Mouse (Mus musculus): ENCODE data around the gene Rpl36a. TPM values are rescaled to one million over a fixed set of nuclear protein-coding genes. Genes with fewer than 3 reads are reported as not detected.

The Rpl36a gene
- polyA plus RNA-seq, 1 experiment from 2014 or later = 276 TPM

GRCm38 (mm10) chrX:134577896-134578295, 7.6 kb upstream of the Rpl36a start:
- H3K36me3 ChIP-seq = no peaks in the 10 kb centered on the region
- ATAC-seq (ENCODE audit: low FRiP score) = no peak
- no peak overlapping the region for H3K9ac ChIP-seq
- WGBS = 91% methylated on average over 4 of the region's 4 CpGs
- no peak overlapping the region for H3K27ac ChIP-seq
- H3K27me3 ChIP-seq = no peaks in the 10 kb centered on the region
- no peak overlapping the region for H3K4me2 ChIP-seq (replicated peaks)
- H3K4me3 ChIP-seq = no peak overlapping the region
- no peaks in the 10 kb centered on the region for H3K4me1 ChIP-seq
- no peaks in the 10 kb centered on the region for H3K9me3 ChIP-seq (replicated peaks)

DNA sequence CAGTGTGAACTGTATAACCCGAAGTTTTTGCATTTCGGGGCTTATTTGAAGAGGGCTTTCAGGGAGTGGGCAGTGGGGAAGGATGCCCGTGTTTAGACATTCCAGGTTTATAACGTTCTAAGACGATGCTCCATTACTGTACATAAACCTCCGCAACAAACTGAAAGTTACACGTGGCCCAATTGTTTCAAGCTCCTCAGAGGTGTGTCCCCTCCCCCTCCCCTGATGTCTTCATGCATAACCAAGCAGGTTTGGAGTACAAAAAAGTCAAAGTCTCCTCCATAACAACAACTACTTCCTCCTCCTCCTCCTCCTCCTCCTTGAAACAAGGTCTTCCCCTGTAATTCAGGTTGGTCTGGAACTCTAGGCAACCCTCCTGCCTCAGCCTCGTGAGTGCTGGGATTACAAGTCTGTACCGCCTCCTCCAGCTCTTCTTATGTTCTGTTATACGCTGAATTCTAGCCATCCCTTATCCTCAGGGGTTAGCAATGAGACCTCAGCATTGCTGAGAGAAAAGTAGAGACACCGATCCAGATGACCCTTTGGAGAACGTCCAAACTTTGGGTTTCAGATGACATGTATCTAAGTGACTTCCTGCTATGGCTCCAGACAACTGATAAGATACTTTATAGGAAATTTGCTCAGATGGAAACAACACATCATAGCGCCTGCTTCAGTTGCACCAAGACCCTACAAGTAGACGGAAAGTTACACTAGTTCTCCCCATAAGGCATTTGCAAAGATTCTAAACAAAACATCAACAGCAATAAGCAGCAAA, 4.7 kb upstream of the Rpl36a start:
- H3K4me3 ChIP-seq = no peak overlapping the region
- H3K27ac ChIP-seq = no peak overlapping the region
- H3K9ac ChIP-seq = no peak overlapping the region
- ATAC-seq (ENCODE audit: low FRiP score) = no peak
- WGBS = 86% methylated on average over 14 of the region's 14 CpGs
- H3K36me3 ChIP-seq = no peaks in the 10 kb centered on the region
- no peak overlapping the region for H3K4me2 ChIP-seq (replicated peaks)
- H3K27me3 ChIP-seq = no peaks in the 10 kb centered on the region
- H3K4me1 ChIP-seq = no peaks in the 10 kb centered on the region
- H3K9me3 ChIP-seq (replicated peaks) = no peaks in the 10 kb centered on the region

GRCm38 (mm10) chrX:134582270-134582669, 3.2 kb upstream of the Rpl36a start:
- Histone ChIP-seq H3K9ac (no peak overlapping the region), H3K4me3 (no peak overlapping the region), H3K9me3 (replicated peaks) (no peaks in the 10 kb centered on the region), H3K4me2 (replicated peaks) (no peak overlapping the region), H3K27me3 (no peaks in the 10 kb centered on the region), H3K27ac (no peak overlapping the region), H3K4me1 (0 out of 2 replicates have a peak, but pooled peaks cover 5% of the 10 kb centered on the region), H3K36me3 (no peaks in the 10 kb centered on the region)
- WGBS = 84% methylated on average over 11 of the region's 11 CpGs
- ATAC-seq (ENCODE audit: low FRiP score) = no peak

GRCm38 (mm10) chrX:134582888-134583669, 2.4 kb upstream of the Rpl36a start, which contains the start of gene Btk:
Gene Btk, minus strand, starts transcription at chrX:134583570.
- Histone ChIP-seq H3K9me3 (replicated peaks) (no peaks in the 10 kb centered on the region), H3K27ac (no peak within 1 kb of the TSS), H3K27me3 (no peaks in the 10 kb centered on the region), H3K36me3 (no peaks in the 10 kb centered on the region), H3K4me2 (replicated peaks) (no peak within 1 kb of the TSS), H3K4me3 (no peak within 1 kb of the TSS), H3K9ac (no peak within 1 kb of the TSS), H3K4me1 (0 out of 2 replicates have a peak, but pooled peaks cover 5% of the 10 kb centered on the region)
- no peak for ATAC-seq (ENCODE audit: low FRiP score)
- WGBS = 79% methylated on average over 11 of the region's 11 CpGs

GRCm38 (mm10) chrX:134586447-134586846, 993 bp downstream of the Rpl36a start:
- no peak overlapping the region for H3K27ac ChIP-seq
- H3K4me2 ChIP-seq (replicated peaks) = peak overlapping the region; percentile 58
- H3K36me3 ChIP-seq = peaks cover 7% of the 10 kb centered on the region; the same call in 1 of the 2 replicates
- 0 out of 2 replicates have a peak, but pooled peaks cover 5% of the 10 kb centered on the region for H3K4me1 ChIP-seq
- 40% methylated on average over 8 of the region's 8 CpGs for WGBS
- H3K4me3 ChIP-seq = peak overlapping the region; percentile 47
- no peaks in the 10 kb centered on the region for H3K9me3 ChIP-seq (replicated peaks)
- no peaks in the 10 kb centered on the region for H3K27me3 ChIP-seq
- ATAC-seq (ENCODE audit: low FRiP score) = no peak
- peak overlapping the region; percentile 77 for H3K9ac ChIP-seq

- no peak overlapping the region for H3K4me3 ChIP-seq
- 74% methylated on average over 4 of the region's 4 CpGs for WGBS
- H3K4me1 ChIP-seq = 0 out of 2 replicates have a peak, but pooled peaks cover 5% of the 10 kb centered on the region
- H3K27me3 ChIP-seq = no peaks in the 10 kb centered on the region
- H3K9ac ChIP-seq = no peak overlapping the region
- H3K27ac ChIP-seq = no peak overlapping the region
- no peak for ATAC-seq (ENCODE audit: low FRiP score)
- H3K9me3 ChIP-seq (replicated peaks) = no peaks in the 10 kb centered on the region
- H3K4me2 ChIP-seq (replicated peaks) = no peak overlapping the region
- peaks cover 7% of the 10 kb centered on the region; the same call in 1 of the 2 replicates for H3K36me3 ChIP-seq
Observed at GRCm38 (mm10) chrX:134588261-134588660, 2.8 kb downstream of the Rpl36a start.

- no peak overlapping the region for H3K27ac ChIP-seq
- no peak overlapping the region for H3K4me2 ChIP-seq (replicated peaks)
- no peak overlapping the region for H3K9ac ChIP-seq
- H3K4me1 ChIP-seq = 0 out of 2 replicates have a peak, but pooled peaks cover 5% of the 10 kb centered on the region
- H3K27me3 ChIP-seq = no peaks in the 10 kb centered on the region
- H3K36me3 ChIP-seq = peaks cover 7% of the 10 kb centered on the region; the same call in 1 of the 2 replicates
- H3K9me3 ChIP-seq (replicated peaks) = no peaks in the 10 kb centered on the region
- WGBS = 84% methylated on average over 3 of the region's 3 CpGs
- ATAC-seq (ENCODE audit: low FRiP score) = no peak
- H3K4me3 ChIP-seq = no peak overlapping the region
Observed at GRCm38 (mm10) chrX:134588997-134589396, 3.5 kb downstream of the Rpl36a start.

DNA sequence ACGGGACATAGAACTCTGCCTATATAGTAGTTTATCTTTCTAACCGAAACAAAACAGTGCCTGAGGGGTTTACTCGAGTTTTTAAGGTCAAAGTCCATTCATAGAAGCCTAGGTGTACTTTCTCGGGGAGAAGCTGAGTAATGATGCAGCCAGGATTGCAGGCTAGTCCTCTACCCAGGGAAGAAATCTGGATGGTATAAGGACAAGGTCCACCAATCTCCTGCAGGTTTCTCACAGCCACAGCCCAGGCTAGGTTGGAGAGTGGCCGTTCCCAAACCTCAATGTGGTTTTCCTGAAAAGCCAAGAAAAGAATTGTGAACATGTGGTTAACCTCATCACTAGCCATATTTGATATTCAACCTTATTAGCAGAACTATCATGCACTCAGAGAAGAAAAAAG, 4.4 kb downstream of the Rpl36a start:
- no peak overlapping the region for H3K4me3 ChIP-seq
- 69% methylated on average over 5 of the region's 5 CpGs for WGBS
- no peaks in the 10 kb centered on the region for H3K27me3 ChIP-seq
- no peak for ATAC-seq (ENCODE audit: low FRiP score)
- no peaks in the 10 kb centered on the region for H3K9me3 ChIP-seq (replicated peaks)
- 0 out of 2 replicates have a peak, but pooled peaks cover 5% of the 10 kb centered on the region for H3K4me1 ChIP-seq
- H3K36me3 ChIP-seq = peaks cover 7% of the 10 kb centered on the region; the same call in 1 of the 2 replicates
- H3K27ac ChIP-seq = no peak overlapping the region
- no peak overlapping the region for H3K4me2 ChIP-seq (replicated peaks)
- H3K9ac ChIP-seq = no peak overlapping the region

GRCm38 (mm10) chrX:134599922-134600565, 14.6 kb downstream of the Rpl36a start:
- 32% methylated on average over 10 of the region's 10 CpGs for WGBS

GRCm38 (mm10) chrX:134600659-134601379, 15.4 kb downstream of the Rpl36a start, which contains the start of the genes Gla and Hnrnph2:
Gene Gla, minus strand, starts transcription at chrX:134601125.
Gene Hnrnph2, plus strand, starts transcription at chrX:134601179.
- no peaks in the 10 kb centered on the region for H3K27me3 ChIP-seq
- H3K27ac ChIP-seq = peak within 1 kb of the TSS; percentile 90
- ATAC-seq (ENCODE audit: low FRiP score) = peak; percentile 98
- 21% methylated on average over 33 of the region's 33 CpGs for WGBS
- H3K4me3 ChIP-seq = peak within 1 kb of the TSS; percentile 49
- peak within 1 kb of the TSS; percentile 59 for H3K9ac ChIP-seq
- peaks cover 3% of the 10 kb centered on the region; the same call in 1 of the 2 replicates for H3K4me1 ChIP-seq
- no peaks in the 10 kb centered on the region for H3K36me3 ChIP-seq
- peak within 1 kb of the TSS; percentile 55 for H3K4me2 ChIP-seq (replicated peaks)
- no peaks in the 10 kb centered on the region for H3K9me3 ChIP-seq (replicated peaks)

More at GRCm38 (mm10) chrX:134599922-134600565, 14.6 kb downstream of the Rpl36a start:
- H3K4me3 ChIP-seq = peak overlapping the region; percentile 49
- H3K4me2 ChIP-seq (replicated peaks) = peak overlapping the region; percentile 55
- H3K4me1 ChIP-seq = peaks cover 3% of the 10 kb centered on the region; the same call in 1 of the 2 replicates
- H3K27ac ChIP-seq = no peak overlapping the region
- ATAC-seq (ENCODE audit: low FRiP score) = peak; percentile 7; the same call in 1 of the 2 replicates
- no peaks in the 10 kb centered on the region for H3K27me3 ChIP-seq
- H3K9ac ChIP-seq = peak overlapping the region; percentile 47
- no peaks in the 10 kb centered on the region for H3K36me3 ChIP-seq
- H3K9me3 ChIP-seq (replicated peaks) = no peaks in the 10 kb centered on the region

DNA sequence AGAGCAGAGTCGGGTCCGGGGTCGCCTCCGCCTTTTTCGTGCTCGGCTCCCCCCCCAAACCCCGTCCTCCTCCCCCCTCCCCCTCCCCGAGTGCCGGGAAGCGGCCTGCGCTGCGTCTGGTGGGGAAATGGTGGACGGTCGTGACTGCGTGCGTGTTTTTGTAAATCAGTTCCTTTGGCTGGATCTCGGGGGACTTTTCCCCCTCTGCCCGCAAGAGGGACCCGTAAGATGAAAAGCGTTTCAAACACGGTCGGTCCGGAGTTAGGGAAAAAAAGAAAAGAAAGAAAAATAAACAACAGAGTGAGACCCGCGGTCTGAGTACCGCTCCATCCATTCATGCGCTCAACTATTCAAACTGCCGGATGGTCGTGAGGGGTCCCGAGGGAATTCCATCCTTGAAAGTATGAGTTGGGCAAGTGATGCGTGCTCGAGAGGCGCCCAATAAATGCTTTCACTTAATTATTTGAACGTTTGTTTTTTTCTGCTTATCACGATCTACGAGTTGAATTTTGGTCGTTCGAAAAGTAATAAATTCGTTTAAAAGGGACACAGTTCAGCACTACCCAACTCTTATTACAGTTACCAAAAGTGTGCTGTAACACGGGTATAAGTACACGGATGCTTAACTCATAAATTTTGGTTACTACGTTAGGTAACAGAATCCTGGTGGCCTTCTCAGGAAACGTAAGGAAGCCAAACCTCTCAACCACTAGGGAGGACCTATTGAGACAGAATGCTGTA, 16.1 kb downstream of the Rpl36a start:
- peak overlapping the region; percentile 59 for H3K9ac ChIP-seq
- peak; percentile 90 for ATAC-seq (ENCODE audit: low FRiP score)
- no peaks in the 10 kb centered on the region for H3K27me3 ChIP-seq
- peak overlapping the region; percentile 90 for H3K27ac ChIP-seq
- H3K36me3 ChIP-seq = no peaks in the 10 kb centered on the region
- WGBS = 20% methylated on average over 43 of the region's 43 CpGs
- H3K4me2 ChIP-seq (replicated peaks) = peak overlapping the region; percentile 51
- peaks cover 3% of the 10 kb centered on the region; the same call in 1 of the 2 replicates for H3K4me1 ChIP-seq
- H3K9me3 ChIP-seq (replicated peaks) = no peaks in the 10 kb centered on the region
- H3K4me3 ChIP-seq = peak overlapping the region; percentile 49
